Mouse (Mus musculus): ENCODE measurements at regions not wholly inside any gene's neighbourhood (a gene's known extent, or its start where the extent isn't known, plus 50 kb on each side); places are given as distances from the start of the nearest gene placed in this dataset.

DNA sequence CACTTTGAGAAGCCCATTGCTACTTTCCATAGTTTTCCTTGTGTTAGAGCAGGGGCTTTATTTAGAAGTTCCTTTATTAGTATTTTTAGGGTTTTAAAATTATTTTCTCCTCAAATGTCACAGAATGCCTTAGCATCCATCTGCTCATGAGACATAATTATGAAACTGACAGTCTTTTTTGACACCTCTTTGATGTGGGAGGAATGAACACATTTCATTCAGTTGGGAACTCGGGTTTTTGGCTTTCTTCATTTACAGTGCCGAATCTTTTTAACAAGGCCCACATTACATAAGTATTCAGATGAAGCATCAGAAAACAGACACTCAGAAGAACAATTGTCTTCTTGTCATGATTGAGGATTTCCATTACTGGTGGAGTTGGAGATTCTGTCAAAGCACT lies 843.6 kb downstream of the Lrrtm4 start:
- DNase-seq, result no peak

DNA sequence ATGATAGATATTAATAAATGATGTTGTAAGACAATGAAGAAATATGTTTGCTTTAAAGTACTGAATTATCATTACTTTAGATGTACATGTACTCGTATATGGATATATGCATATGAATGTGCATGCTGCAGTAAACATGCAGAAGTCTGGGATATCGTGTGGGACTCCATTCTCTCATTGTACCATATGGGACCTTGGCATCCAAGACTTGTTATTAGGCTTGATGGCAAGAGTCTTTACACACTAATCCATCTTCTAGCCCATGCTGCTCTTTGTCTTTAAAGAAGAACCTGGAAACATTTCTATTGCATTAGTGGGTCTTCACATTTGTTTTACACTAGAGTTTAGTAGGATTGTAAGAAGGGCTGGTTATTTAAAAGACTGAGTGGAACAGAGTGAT lies 844.1 kb downstream of the Lrrtm4 start:
- no peak for DNase-seq

DNA sequence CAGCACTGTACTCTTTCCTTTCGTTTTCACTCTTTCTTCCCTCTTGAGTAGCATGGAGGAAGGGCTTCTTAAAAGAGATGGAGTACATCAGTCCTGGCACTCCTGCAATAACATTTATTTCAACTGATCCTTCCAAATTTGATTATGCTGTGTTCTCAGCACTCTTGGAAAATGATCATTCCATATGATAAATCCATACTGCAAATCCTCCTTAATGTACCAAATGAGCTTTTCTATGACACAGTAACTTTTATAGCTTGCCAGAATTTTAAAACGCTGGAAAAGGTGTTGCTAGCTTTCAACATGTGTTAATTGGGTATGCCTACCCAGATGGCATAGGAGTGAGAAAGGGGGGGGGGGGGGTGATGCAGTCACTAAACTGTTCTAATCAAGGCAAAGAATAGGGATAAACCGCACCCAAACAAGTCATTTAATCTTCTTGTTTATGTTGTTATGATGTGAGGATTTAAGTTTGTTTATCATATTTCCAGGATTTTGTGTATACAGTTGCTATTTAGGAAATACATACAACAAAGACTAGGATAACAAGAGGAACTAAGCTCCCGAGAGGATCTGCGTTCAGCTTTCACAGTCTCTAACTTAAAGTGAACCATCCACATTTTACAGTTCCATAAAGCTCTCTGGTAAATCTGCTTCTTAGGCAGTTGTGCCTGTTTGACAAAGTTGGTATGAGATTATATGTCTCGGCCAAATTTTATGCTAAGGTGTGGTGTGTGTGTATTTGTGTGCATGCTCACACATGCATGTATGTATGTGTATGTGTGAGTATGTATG lies 847.3 kb downstream of the Lrrtm4 start:
- DNase-seq, result no peak

DNA sequence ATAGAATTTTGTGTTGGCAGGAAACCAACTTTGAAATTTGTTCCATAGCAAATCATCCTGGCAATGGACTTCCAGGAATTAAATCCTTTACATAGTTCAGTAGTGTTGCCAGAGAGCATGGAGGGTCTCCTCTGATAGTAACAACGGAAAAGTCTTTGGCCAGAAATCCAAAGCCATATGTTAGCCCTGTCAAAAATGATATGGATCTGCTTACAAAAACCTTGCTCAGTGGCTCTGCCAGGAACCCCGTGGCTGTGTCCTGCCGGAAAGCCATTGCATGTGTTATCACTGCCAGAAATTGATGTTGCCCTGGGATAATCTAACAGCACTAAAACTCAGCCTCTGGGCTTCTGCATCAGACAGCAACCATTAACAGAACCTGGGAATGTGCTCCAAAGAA lies 866.7 kb downstream of the Lrrtm4 start:
- no peak for DNase-seq

DNA sequence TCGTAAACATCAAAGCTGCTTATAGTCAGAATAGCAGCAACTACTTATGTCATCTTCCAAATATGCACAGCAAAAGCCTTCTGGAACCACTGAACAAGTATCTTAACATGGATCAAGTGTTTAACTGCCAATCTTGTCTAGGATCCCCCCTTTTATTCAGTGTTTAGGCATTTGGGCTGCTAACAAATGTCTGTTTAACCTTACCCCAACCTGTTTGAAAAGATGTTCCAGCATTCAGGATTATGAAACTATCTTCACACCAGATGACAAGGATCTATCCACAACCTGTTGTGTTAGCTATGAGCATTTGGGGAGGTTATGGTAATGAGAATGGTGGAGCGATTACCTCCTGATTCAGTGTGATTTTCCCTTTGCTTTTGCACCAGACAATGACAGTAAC lies 886.5 kb downstream of the Lrrtm4 start:
- DNase-seq, result no peak

DNA sequence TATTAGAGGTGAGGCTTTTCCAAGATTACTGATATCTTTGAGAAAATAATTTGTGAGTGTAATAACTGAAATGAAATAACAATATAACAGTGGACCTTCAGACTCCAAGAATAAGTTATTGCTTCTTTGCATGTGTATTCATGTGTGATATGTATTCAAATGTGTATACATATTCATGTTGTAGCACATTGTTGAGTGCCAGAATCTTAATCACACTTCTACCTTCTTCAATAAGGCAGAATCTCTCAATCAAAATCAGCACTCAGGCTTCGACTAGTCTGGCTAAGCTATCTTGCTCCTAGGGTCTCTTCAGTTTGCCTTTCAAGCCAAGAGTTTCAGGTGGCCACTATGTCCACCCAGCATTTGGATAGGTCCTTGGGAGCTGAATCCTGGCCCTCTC lies 911.1 kb downstream of the Lrrtm4 start:
- DNase-seq, result no peak

DNA sequence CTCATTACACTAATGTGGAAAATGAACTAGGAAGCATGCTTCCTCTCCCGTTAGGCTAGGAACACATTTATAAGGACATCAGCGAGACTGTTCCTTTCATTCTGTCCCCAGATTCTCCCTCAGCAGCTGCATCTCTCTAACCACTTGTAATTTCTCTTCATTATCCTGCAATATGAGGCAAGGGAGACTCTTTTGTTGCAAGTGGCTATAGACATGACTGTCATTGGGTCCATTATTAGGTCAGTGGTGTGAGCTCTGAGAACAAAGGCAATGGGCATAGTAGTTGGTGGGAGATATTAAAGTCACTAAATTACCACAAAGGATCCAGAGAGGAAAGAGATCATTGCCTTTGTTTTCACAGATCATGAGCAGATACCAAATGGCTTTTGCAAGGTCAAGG lies 948.3 kb upstream of the Gcfc2 start:
- no peak for DNase-seq

DNA sequence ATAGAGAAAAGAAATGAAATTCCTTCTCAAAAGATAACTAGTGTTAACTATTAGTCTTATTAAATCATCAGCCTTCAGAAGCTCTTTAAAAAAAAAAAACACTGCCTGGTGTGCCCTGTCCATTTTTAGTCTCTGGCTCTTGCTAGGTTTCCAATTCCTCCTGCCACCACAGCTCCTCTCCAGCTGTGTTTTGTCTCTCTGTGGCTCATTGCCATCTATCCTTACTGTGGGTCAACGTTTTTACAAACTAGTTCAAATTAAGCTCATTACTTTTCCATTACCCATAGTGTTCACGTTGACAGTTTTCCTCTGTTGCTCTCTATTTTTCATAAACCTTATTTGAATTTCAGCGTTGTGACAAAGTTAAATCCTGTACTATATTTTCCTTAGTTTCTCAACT lies 930.0 kb upstream of the Gcfc2 start:
- peak; percentile 19 to 31 for DNase-seq

DNA sequence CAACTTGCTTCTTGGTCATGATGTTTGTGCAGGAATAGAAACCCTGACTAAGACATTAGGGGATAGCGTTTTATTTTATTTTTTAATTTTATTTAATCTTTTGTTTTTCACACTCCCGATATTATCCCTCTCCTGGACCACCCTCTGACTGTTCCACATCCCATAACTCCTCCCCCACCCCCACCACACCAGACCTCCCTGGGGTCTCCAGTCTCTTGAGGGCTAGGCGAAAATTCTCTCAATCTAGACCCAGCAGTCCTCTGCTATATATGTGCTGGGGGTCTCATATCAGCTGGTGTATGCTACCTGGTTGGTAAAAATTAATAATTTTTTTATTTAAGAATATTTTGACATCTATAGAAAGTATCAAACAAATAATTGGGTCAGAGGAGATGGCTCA lies 898.9 kb upstream of the Gcfc2 start:
- DNase-seq, result no peak

Data from kidney, postnatal 4 days (tissue).